Mouse (Mus musculus) midbrain, postnatal 0 days (tissue): ENCODE data around the gene Neurl2. TPM values are rescaled to one million over a fixed set of nuclear protein-coding genes. Genes with fewer than 3 reads are reported as not detected.
A peak's percentile ranks its signal among the peaks of the same experiment; 100 is the strongest.
"Not testable (repeated sequence)": the region's sequence is repeated elsewhere in the genome, so short reads cannot be mapped to it uniquely, and the experiment has no call there.

Source experiments
- ATAC-seq: fragments of 200-750 bp; cut with Nextera tagmentation; 2 replicates; pipeline ENCODE4 v1.8.0; 2017; ENCODE audit warnings: moderate number of reproducible peaks, mild to moderate bottlenecking, moderate TSS enrichment, moderate library complexity; ENCODE audit not compliant: low FRiP score
- DNase-seq: peaks from one replicate; pipeline ENCODE4 v3.0.0-alpha.2; 2015; ENCODE audit warnings: low spot score
- H3K27ac ChIP-seq: fragments of 300-500 bp; sonication (generic); 2 replicates; pipeline ENCODE4 v1.5.1; 2014; ENCODE audit warnings: low read depth, mild to moderate bottlenecking, low read length, mixed read lengths
- H3K27me3 ChIP-seq: fragments of 300-500 bp; sonication (generic); 2 replicates; pipeline ENCODE4 v1.6.1; 2014; ENCODE audit warnings: low read length, control low read depth, mixed read lengths; ENCODE audit not compliant: insufficient read depth
- H3K36me3 ChIP-seq: fragments of 300-500 bp; sonication (generic); 2 replicates; pipeline ENCODE4 v1.6.1; 2014; ENCODE audit warnings: low read length, control low read depth, mixed read lengths; ENCODE audit not compliant: insufficient read depth
- H3K4me1 ChIP-seq: fragments of 300-500 bp; sonication (generic); 2 replicates; pipeline ENCODE4 v1.6.1; 2014; ENCODE audit warnings: mild to moderate bottlenecking, control low read depth, antibody characterized with exemption, low read length, mixed read lengths; ENCODE audit not compliant: insufficient read depth
- H3K4me2 ChIP-seq: fragments of 300-500 bp; sonication (generic); 2 replicates; pipeline ENCODE4 v1.6.1; 2014; ENCODE audit warnings: low read depth, mild to moderate bottlenecking, low read length, mixed read lengths; ENCODE audit not compliant: poor library complexity, severe bottlenecking
- H3K4me3 ChIP-seq: fragments of 300-500 bp; sonication (generic); 2 replicates; pipeline ENCODE4 v1.5.1; 2014; ENCODE audit warnings: low read depth, mild to moderate bottlenecking, low read length, moderate library complexity
- H3K9ac ChIP-seq: fragments of 300-500 bp; sonication (generic); replicated peaks from 2 replicates; pipeline ENCODE4 v1.6.1; 2014; ENCODE audit warnings: mild to moderate bottlenecking, low read length, moderate library complexity, mixed read lengths; ENCODE audit not compliant: poor library complexity, severe bottlenecking
- H3K9me3 ChIP-seq: fragments of 300-500 bp; sonication (generic); 2 replicates; pipeline ENCODE4 v1.6.1; 2016; ENCODE audit warnings: low read length, control low read depth
- CTCF ChIP-seq: IDR thresholded peaks from 2 replicates; pipeline ENCODE4 v1.5.1; 2016; ENCODE audit warnings: antibody characterized with exemption, mild to moderate bottlenecking
- WGBS: fragments of 180-500 bp; shearing (Covaris S2); extraction: QIAGEN DNeasy Blood & Tissue Kit; methylation state at CpG from one replicate; pipeline ENCODE4 v1.1.7; 2014; 5-methylcytosine and 5-hydroxymethylcytosine counted together
- polyA plus RNA-seq: library from polyadenylated mRNA; unstranded; fragments of >200 nt; fragmentation: Nextera tagmentation; extraction: Ambion mirVana; gene quantifications from 2 replicates; pipeline ENCODE4 v1.2.1, GENCODE M21; 2015
- total RNA-seq: library from RNA; depleted of rRNA; stranded (reverse); fragments of >200 nt; gene quantifications from 2 replicates; pipeline ENCODE4 v1.2.3, GENCODE M21; 2014

The Neurl2 gene
- total and polyA plus RNA-seq, 2 experiments from 2014 or later: 7.8 to 11.2 TPM

GRCm38 (mm10) chr2:164867566-164867965 lies 34.3 kb upstream of the Neurl2 start:
- DNase-seq (no peak), ATAC-seq (no peak)
- H3K4me1 ChIP-seq: no peaks in the 10 kb centered on the region
- H3K27me3 ChIP-seq: no peaks in the 10 kb centered on the region
- no peak overlapping the region for H3K9ac ChIP-seq
- H3K36me3 ChIP-seq: no peaks in the 10 kb centered on the region
- no peaks in the 10 kb centered on the region for H3K9me3 ChIP-seq
- no peak overlapping the region for H3K4me2 ChIP-seq
- no peak overlapping the region for H3K27ac ChIP-seq
- H3K4me3 ChIP-seq: no peak overlapping the region
- WGBS: 95% methylated on average over 7 of the region's 7 CpGs
- TF ChIP-seq CTCF: peak; percentile 50

GRCm38 (mm10) chr2:164866741-164867551 lies 33.7 kb upstream of the Neurl2 start:
- TF ChIP-seq CTCF: no peak
- DNase-seq: no peak
- no peak overlapping the region for H3K4me3 ChIP-seq
- no peak overlapping the region for H3K4me2 ChIP-seq
- WGBS: 63% methylated on average over 16 of the region's 16 CpGs
- H3K36me3 ChIP-seq: no peaks in the 10 kb centered on the region
- no peaks in the 10 kb centered on the region for H3K4me1 ChIP-seq
- H3K9ac ChIP-seq: no peak overlapping the region
- H3K27ac ChIP-seq: no peak overlapping the region
- ATAC-seq: no peak
- no peaks in the 10 kb centered on the region for H3K27me3 ChIP-seq
- no peaks in the 10 kb centered on the region for H3K9me3 ChIP-seq

GRCm38 (mm10) chr2:164864593-164864992 lies 31.3 kb upstream of the Neurl2 start:
- H3K4me2 ChIP-seq: no peak overlapping the region
- no peak for TF ChIP-seq CTCF
- ATAC-seq: no peak
- no peak overlapping the region for H3K27ac ChIP-seq
- H3K27me3 ChIP-seq: no peaks in the 10 kb centered on the region
- DNase-seq: no peak
- no peaks in the 10 kb centered on the region for H3K4me1 ChIP-seq
- H3K9ac ChIP-seq: no peak overlapping the region
- WGBS: 90% methylated on average over 4 of the region's 4 CpGs
- H3K36me3 ChIP-seq: no peaks in the 10 kb centered on the region
- H3K4me3 ChIP-seq: no peak overlapping the region
- H3K9me3 ChIP-seq: no peaks in the 10 kb centered on the region

GRCm38 (mm10) chr2:164863411-164863810 lies 30.2 kb upstream of the Neurl2 start:
- not testable (repeated sequence) for H3K4me1 ChIP-seq, ATAC-seq, H3K9ac ChIP-seq, H3K36me3 ChIP-seq, H3K4me3 ChIP-seq, H3K4me2 ChIP-seq, H3K9me3 ChIP-seq, H3K27me3 ChIP-seq, DNase-seq, H3K27ac ChIP-seq
- 92% methylated on average over 7 of the region's 9 CpGs for WGBS

GRCm38 (mm10) chr2:164862179-164862861 lies 29.1 kb upstream of the Neurl2 start:
- Histone ChIP-seq H3K27me3 (peaks cover 15% of the 10 kb centered on the region), H3K27ac (0 out of 2 replicates have a peak overlapping the region, but pooled peaks have one; percentile 18), H3K36me3 (no peaks in the 10 kb centered on the region), H3K9me3 (no peaks in the 10 kb centered on the region), H3K4me2 (no peak overlapping the region), H3K4me3 (no peak overlapping the region), H3K9ac (no peak overlapping the region), H3K4me1 (0 out of 2 replicates have a peak, but pooled peaks cover 1% of the 10 kb centered on the region)
- DNase-seq: peak; percentile 84
- peak; percentile 62; the same call in 1 of the 2 replicates for ATAC-seq
- no peak for TF ChIP-seq CTCF
- 38% methylated on average over 9 of the region's 9 CpGs for WGBS

- no peak overlapping the region for H3K9ac ChIP-seq
- H3K4me3 ChIP-seq: no peak overlapping the region
- ATAC-seq: no peak
Observed at GRCm38 (mm10) chr2:164861094-164861493, 27.8 kb upstream of the Neurl2 start.

More at GRCm38 (mm10) chr2:164861094-164861493, 27.8 kb upstream of the Neurl2 start:
- H3K4me1 ChIP-seq: 0 out of 2 replicates have a peak, but pooled peaks cover 3% of the 10 kb centered on the region
- no peak overlapping the region for H3K27ac ChIP-seq
- no peak for DNase-seq
- no peak for TF ChIP-seq CTCF
- H3K4me2 ChIP-seq: no peak overlapping the region
- no peaks in the 10 kb centered on the region for H3K36me3 ChIP-seq
- WGBS: 79% methylated on average over 4 of the region's 4 CpGs
- no peaks in the 10 kb centered on the region for H3K9me3 ChIP-seq
- H3K27me3 ChIP-seq: peaks cover 22% of the 10 kb centered on the region
